Mouse (Mus musculus): ENCODE measurements at regions not wholly inside any gene's neighbourhood (a gene's known extent, or its start where the extent isn't known, plus 50 kb on each side); places are given as distances from the start of the nearest gene placed in this dataset.

DNA sequence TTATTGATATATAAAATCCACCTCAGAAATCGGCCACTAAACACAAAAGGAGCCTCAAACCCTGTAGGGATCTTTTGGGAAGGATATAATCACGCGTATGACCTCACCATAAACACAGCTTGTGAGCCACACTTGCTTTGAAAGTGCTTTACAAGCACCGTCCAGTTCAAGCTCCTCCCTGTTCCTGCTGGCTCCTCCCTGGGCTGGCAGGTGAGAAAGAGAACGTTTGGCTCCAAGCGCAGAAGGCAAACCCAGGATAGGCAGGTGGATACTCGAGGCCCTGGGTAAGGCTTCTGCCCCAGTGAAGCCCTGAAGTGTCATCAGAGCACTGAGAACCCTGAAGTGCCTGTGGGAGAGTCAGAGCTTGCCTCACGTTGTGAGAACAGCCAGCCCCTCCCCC is 187.9 kb upstream of the Runx1 start:
- DNase-seq = no peak
- intact Hi-C loops (cut with DNase I; ENCODE audit: low total_unique reads) = no loop called here

GRCm38 (mm10) chr16:93013256-93013655 is 187.3 kb upstream of the Runx1 start:
- no peak for DNase-seq
- intact Hi-C loops (cut with DNase I; ENCODE audit: low total_unique reads) = no loop called here

- no peak for DNase-seq
- intact Hi-C loops (cut with DNase I; ENCODE audit: low total_unique reads) = no loop called here
These were observed 185.5 kb upstream of the Runx1 start for GRCm38 (mm10) chr16:93011474-93011873.

- intact Hi-C loops (cut with DNase I; ENCODE audit: low total_unique reads) = no loop called here
- DNase-seq = peak; percentile 87
These were observed 180.5 kb upstream of the Runx1 start for GRCm38 (mm10) chr16:93006321-93006984.

DNA sequence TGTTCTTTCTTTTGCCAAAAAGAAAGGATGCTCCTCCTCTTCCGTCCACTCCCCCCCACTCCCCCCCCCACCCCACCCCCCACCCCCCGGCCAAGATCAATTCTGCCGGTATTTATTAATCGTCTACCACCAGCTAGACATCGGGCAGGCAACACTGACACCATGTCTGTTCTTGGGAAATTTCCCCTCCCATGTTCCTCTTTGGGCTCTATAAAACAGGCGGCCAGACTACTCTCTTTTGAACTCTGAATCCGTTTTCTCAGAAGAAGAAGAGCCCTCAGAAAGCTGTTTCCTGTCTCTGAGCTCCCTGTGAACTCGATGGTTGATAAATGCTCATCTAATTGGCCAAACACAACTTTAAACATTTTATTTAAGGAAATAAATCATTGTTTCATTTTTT is 179.5 kb upstream of the Runx1 start:
- DNase-seq = no peak
- intact Hi-C loops (cut with DNase I; ENCODE audit: low total_unique reads) = no loop called here

GRCm38 (mm10) chr16:93003830-93004229 is 177.9 kb upstream of the Runx1 start:
- intact Hi-C loops (cut with DNase I; ENCODE audit: low total_unique reads) = no loop called here

GRCm38 (mm10) chr16:92998689-92999088 is 172.7 kb upstream of the Runx1 start:
- no peak for DNase-seq
- intact Hi-C loops (cut with DNase I; ENCODE audit: low total_unique reads) = loop anchor here (10.0 kb wide), 1 partner anchor 434 kb away; no protein-coding TSS in a partner anchor

More at GRCm38 (mm10) chr16:93003830-93004229, 177.9 kb upstream of the Runx1 start:
- DNase-seq = no peak

- intact Hi-C loops (cut with DNase I; ENCODE audit: low total_unique reads) = loop anchor here (10.0 kb wide), 1 partner anchor 433 kb away; no protein-coding TSS in a partner anchor
- DNase-seq = no peak
These were observed 171.7 kb upstream of the Runx1 start for GRCm38 (mm10) chr16:92997636-92998035.

DNA sequence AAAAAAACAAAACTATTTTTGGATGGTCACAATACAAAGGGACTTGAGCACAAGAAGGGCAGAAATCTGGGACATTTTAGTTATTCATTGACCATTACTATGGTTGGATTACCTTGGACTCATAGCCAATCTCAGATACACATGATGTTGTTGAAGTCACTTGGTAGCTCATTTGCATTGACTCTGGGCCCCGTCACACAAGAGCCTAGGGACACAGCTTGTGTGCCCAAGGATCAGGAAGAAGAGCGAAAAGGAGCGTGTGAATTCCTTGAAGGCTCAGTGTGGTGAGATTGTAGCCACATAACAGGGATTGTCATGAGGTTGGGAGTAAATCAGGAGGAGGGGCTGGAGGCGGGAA is 170.0 kb upstream of the Runx1 start:
- intact Hi-C loops (cut with DNase I; ENCODE audit: low total_unique reads) = loop anchor here (10.0 kb wide), 1 partner anchor 431 kb away; no protein-coding TSS in a partner anchor
- DNase-seq = no peak

- no peak for DNase-seq
- intact Hi-C loops (cut with DNase I; ENCODE audit: low total_unique reads) = loop anchor here (10.0 kb wide), 1 partner anchor 431 kb away; no protein-coding TSS in a partner anchor
These were observed 169.4 kb upstream of the Runx1 start for GRCm38 (mm10) chr16:92995132-92995992.

DNA sequence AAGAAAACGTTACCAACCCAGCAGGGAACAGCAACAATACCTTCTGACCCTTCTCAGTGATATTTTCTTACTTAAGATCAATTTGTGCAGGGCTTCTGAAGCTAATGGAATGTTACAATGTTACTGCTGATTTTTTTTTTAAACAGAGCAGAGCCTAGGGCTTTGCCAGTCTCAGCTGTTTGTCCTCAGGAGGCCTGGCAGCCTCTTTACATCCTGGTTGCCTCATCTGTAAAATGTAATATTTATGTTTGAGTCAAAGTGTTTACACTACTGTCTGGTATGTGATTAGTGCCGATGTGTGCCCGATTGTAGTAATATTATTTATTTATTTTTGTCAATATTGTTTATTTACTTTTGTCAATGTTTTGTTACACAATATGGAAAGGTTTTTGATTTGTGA is 166.9 kb upstream of the Runx1 start:
- intact Hi-C loops (cut with DNase I; ENCODE audit: low total_unique reads) = loop anchor here (10.0 kb wide), 1 partner anchor 428 kb away; no protein-coding TSS in a partner anchor
- DNase-seq = no peak

DNA sequence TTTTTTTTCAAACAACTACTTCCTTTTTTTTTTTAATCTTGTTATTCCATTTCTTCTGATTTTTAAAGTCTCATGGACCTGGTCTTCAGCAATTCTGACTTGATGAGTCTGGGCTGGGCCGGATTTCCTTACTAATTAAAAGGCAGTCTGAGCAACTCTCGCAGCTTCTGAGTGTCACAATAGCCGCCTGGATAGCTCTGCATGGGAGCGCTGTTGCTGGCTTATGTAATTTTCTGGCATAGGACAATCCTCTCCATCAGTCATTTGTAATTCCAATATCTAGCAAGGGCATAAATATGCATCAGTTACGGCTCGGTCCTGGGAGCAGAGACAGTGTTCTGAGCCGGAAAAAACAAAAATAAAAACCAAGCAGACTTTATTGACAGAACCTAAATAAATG is 165.5 kb upstream of the Runx1 start:
- DNase-seq = no peak
- intact Hi-C loops (cut with DNase I; ENCODE audit: low total_unique reads) = loop anchor here (10.0 kb wide), 1 partner anchor 427 kb away; no protein-coding TSS in a partner anchor

DNA sequence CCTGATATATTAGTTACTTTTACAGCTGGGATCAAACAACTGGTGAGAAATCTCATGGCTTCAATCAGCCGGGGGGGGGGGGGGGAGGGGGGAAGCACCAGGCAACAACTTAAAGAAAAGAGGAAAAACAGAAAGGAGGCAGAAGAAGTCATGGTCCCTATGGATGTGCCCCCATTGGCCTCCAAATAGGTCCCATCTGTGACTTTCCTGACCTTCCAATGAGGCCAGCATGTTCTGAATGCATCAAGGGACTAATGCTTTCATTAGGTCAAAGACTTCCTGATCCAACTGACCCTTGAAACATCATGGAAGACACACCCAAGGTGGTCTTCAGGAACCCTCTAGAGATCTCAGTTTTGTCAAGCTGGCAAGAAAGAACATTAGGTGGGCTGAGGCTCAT is 162.5 kb upstream of the Runx1 start:
- intact Hi-C loops (cut with DNase I; ENCODE audit: low total_unique reads) = loop anchor here (10.0 kb wide), 1 partner anchor 164 kb away; the partner anchor contains the start of gene Runx1
- DNase-seq = no peak

DNA sequence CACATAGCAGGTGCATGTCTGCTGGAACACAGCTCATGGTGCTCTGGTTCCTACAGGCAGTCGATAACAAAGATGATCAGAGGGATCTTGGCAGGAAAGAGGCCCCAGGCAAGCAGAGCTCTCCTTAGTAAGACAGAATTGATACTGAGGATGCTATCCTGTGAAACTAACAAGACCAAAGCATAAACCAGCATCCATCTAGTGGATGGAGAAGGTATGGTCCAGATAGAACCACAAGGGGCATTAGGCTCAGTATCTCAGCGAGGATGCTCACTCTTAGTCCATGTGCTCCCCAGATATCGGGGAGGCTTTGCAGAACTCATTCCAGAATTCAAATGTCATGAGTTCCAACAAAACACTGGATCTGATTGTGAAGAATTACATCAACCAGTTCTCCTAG is 162.1 kb upstream of the Runx1 start:
- intact Hi-C loops (cut with DNase I; ENCODE audit: low total_unique reads) = loop anchor here (10.0 kb wide), 1 partner anchor 163 kb away; the partner anchor contains the start of gene Runx1
- DNase-seq = no peak

GRCm38 (mm10) chr16:92985768-92986167 is 159.8 kb upstream of the Runx1 start:
- intact Hi-C loops (cut with DNase I; ENCODE audit: low total_unique reads) = loop anchor here (10.0 kb wide), 1 partner anchor 161 kb away; the partner anchor contains the start of gene Runx1
- DNase-seq = no peak

GRCm38 (mm10) chr16:92982934-92983333 is 157.0 kb upstream of the Runx1 start:
- intact Hi-C loops (cut with DNase I; ENCODE audit: low total_unique reads) = loop anchor here (10.0 kb wide), 1 partner anchor 158 kb away; the partner anchor contains the start of gene Runx1
- no peak for DNase-seq

GRCm38 (mm10) chr16:92979620-92980330 is 153.8 kb upstream of the Runx1 start:
- DNase-seq = no peak
- intact Hi-C loops (cut with DNase I; ENCODE audit: low total_unique reads) = loop anchor here (10.0 kb wide), 1 partner anchor 155 kb away; the partner anchor contains the start of gene Runx1

DNA sequence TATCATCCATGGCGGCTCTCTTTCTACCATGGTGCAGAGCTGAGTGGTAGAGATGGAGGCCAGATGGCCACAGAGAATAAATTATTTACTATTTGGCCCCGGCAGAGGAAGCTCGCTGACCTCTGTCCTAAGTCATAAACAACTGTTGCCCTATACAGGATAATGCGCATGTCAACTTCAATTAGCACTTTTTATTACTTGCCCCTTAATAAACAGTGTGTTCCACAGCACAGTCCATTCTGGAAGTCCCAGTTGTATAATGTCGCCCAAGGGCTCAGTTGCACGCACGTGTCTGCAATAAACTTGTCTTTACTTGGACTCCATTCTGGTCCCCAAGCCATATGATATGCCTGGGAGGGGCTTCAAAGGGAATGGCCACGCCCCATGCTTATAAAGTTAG is 150.1 kb upstream of the Runx1 start:
- DNase-seq = no peak
- intact Hi-C loops (cut with DNase I; ENCODE audit: low total_unique reads) = no loop called here

- DNase-seq = peak; percentile 87
- intact Hi-C loops (cut with DNase I; ENCODE audit: low total_unique reads) = no loop called here
These were observed 149.1 kb upstream of the Runx1 start for GRCm38 (mm10) chr16:92975090-92975489.

GRCm38 (mm10) chr16:92972681-92973080 is 146.7 kb upstream of the Runx1 start:
- intact Hi-C loops (cut with DNase I; ENCODE audit: low total_unique reads) = no loop called here
- no peak for DNase-seq

Measured in gastrocnemius, postnatal 14 days (tissue).